Mouse (Mus musculus) lung, adult 2 months (tissue): ENCODE data around the gene Spink2. TPM values are rescaled to one million over a fixed set of nuclear protein-coding genes. Genes with fewer than 3 reads are reported as not detected.

Source experiments
- DNase-seq: peaks from one replicate; pipeline ENCODE4 v3.0.0; 2022
- H3K4me1 ChIP-seq: fragments of 200-500 bp; 2 replicates; pipeline ENCODE4 v1.6.1; 2011; ENCODE audit warnings: low read length; ENCODE audit not compliant: control insufficient read depth, insufficient read depth
- H3K4me3 ChIP-seq: fragments of 200-500 bp; replicated peaks from 2 replicates; pipeline ENCODE3; 2011; ENCODE audit warnings: low read depth, mild to moderate bottlenecking, control low read depth, low read length; ENCODE audit errors: extremely low read depth
- CTCF ChIP-seq: fragments of 200-500 bp; IDR thresholded peaks from 2 replicates; pipeline ENCODE4 v1.5.1; 2011; ENCODE audit warnings: mild to moderate bottlenecking, low read length, control low read depth; ENCODE audit not compliant: insufficient read depth
- POLR2A ChIP-seq: fragments of 200-500 bp; IDR thresholded peaks from 2 replicates; pipeline ENCODE4 v1.6.1; 2011; ENCODE audit warnings: low read depth, mild to moderate bottlenecking, control low read depth, low read length, borderline replicate concordance; ENCODE audit errors: extremely low read depth
- WGBS: fragments of 180-500 bp; shearing (Covaris S2); methylation state at CpG from one replicate; pipeline ENCODE4 v1.1.7; 2018; 5-methylcytosine and 5-hydroxymethylcytosine counted together
- polyA plus RNA-seq: library from polyadenylated mRNA; depleted of rRNA; stranded (reverse); fragments of >200 nt; gene quantifications from 2 replicates; pipeline ENCODE4 v1.2.3, GENCODE M21; 2012; rRNA removed

Spink2 gene
- polyA plus RNA-seq, 1 experiment, result 2.4 TPM

GRCm38 (mm10) chr5:77162566-77162965 is 48.7 kb downstream of the Spink2 start:
- no peak for DNase-seq
- Histone ChIP-seq H3K4me3 (no peak overlapping the region), H3K4me1 (peaks cover 2% of the 10 kb centered on the region; the same call in 1 of the 2 replicates)
- TF ChIP-seq POLR2A (no peak), CTCF (no peak)
- 92% methylated on average over 3 of the region's 3 CpGs for WGBS

- no peak for DNase-seq
- TF ChIP-seq CTCF (no peak), POLR2A (no peak)
- WGBS, result 57% methylated on average over 14 of the region's 14 CpGs
- Histone ChIP-seq H3K4me3 (no peak overlapping the region), H3K4me1 (peaks cover 7% of the 10 kb centered on the region; the same call in 1 of the 2 replicates)
Measured at GRCm38 (mm10) chr5:77157777-77158540, 53.3 kb downstream of the Spink2 start.

GRCm38 (mm10) chr5:77156938-77157337 is 54.3 kb downstream of the Spink2 start:
- no peak for DNase-seq
- TF ChIP-seq CTCF (no peak), POLR2A (no peak)
- Histone ChIP-seq H3K4me1 (peaks cover 7% of the 10 kb centered on the region; the same call in 1 of the 2 replicates), H3K4me3 (no peak overlapping the region)
- 59% methylated on average over 5 of the region's 5 CpGs for WGBS

GRCm38 (mm10) chr5:77155526-77155925 is 55.7 kb downstream of the Spink2 start:
- no peak for DNase-seq
- WGBS, result 71% methylated on average over 12 of the region's 12 CpGs
- no peak overlapping the region for H3K4me3 ChIP-seq
- no peak for TF ChIP-seq CTCF
- no peak for TF ChIP-seq POLR2A
- H3K4me1 ChIP-seq, result peaks cover 7% of the 10 kb centered on the region; the same call in 1 of the 2 replicates

Other genes starting within 250 kb of the Spink2 start
- gene Srp72, start 236.8 kb downstream of the Spink2 start, polyA plus RNA-seq, result 15.1 and 21.6 TPM in 2 replicates
- gene Arl9, start 207.4 kb downstream of the Spink2 start, polyA plus RNA-seq, result not detected in 2 replicates
- gene Thegl, start 195.4 kb downstream of the Spink2 start, polyA plus RNA-seq, result 0.18 and 0.65 TPM in 2 replicates
- 592 and 698 TPM in 2 replicates for gene Hopx, start 96.3 kb downstream of the Spink2 start, polyA plus RNA-seq
- gene Rest, start 54.0 kb upstream of the Spink2 start, polyA plus RNA-seq, result 6.7 and 7.3 TPM in 2 replicates
- 8.0 and 9.6 TPM in 2 replicates for gene Noa1, start 98.6 kb upstream of the Spink2 start, polyA plus RNA-seq
- 18.2 and 18.6 TPM in 2 replicates for gene Polr2b, start 98.7 kb upstream of the Spink2 start, polyA plus RNA-seq
- 2,523 and 4,787 TPM in 2 replicates for gene Igfbp7, start 196.6 kb upstream of the Spink2 start, polyA plus RNA-seq